Comparison of ENCODE assay signal across 29 mouse cellular contexts in genomic region chr14:54265093-54265492, GRCm38 (mm10). TPM values are rescaled to one million over a fixed set of nuclear protein-coding genes. Genes with fewer than 3 reads are reported as not detected.
"Had no signal": no experiment of that assay in that cellular context is flagged by ENCODE, and none has a peak within 500 bp of the region (broad histone marks: within the 10 kb centered on the region; RNA-seq: fewer than 3 reads in every experiment).

No protein-coding gene starts in this region.

- H3K36me3 ChIP-seq: midbrain, embryonic 15.5 days had no signal

- ATAC-seq: midbrain, embryonic 15.5 days had no signal

- H3K27ac ChIP-seq: layer of hippocampus, adult 2 months; liver, embryonic 13.5 days; macrophage; midbrain, embryonic 12.5 days; midbrain, embryonic 15.5 days; neural tube, embryonic 12.5 days; neural tube, embryonic 15.5 days; stomach, postnatal 0 days had no signal

- H3K9me3 ChIP-seq: liver, embryonic 13.5 days; midbrain, embryonic 12.5 days; midbrain, embryonic 15.5 days; neural tube, embryonic 12.5 days; neural tube, embryonic 15.5 days had no signal

- H3K4me2 ChIP-seq: liver, embryonic 13.5 days; midbrain, embryonic 12.5 days; midbrain, embryonic 15.5 days; neural tube, embryonic 12.5 days; neural tube, embryonic 15.5 days had no signal

- H3K9ac ChIP-seq: liver, embryonic 13.5 days; midbrain, embryonic 12.5 days; midbrain, embryonic 15.5 days; neural tube, embryonic 12.5 days; neural tube, embryonic 15.5 days had no signal

- H3K27me3 ChIP-seq: liver, embryonic 13.5 days; midbrain, embryonic 12.5 days; midbrain, embryonic 15.5 days; neural tube, embryonic 12.5 days; neural tube, embryonic 15.5 days had no signal

- DNase-seq: kidney, postnatal 14 days; kidney, postnatal 4 days; layer of hippocampus, adult 9-11 months; liver, embryonic 13.5 days; lung, adult 2 months; lung, postnatal 14 days; right cerebral cortex, adult 18-20 months; right cerebral cortex, postnatal 14 days; right cerebral cortex, postnatal 4 days; thymus, adult 2 months; thymus, postnatal 14 days; thymus, postnatal 4 days had no signal

- H3K4me3 ChIP-seq: layer of hippocampus, adult 2 months; liver, embryonic 13.5 days; midbrain, embryonic 12.5 days; midbrain, embryonic 15.5 days; neural tube, embryonic 12.5 days; neural tube, embryonic 15.5 days had no signal

RNA-seq across cellular contexts. Expression of gene Olfr49, which starts 19.6 kb away (rescaled TPM):
- total RNA-seq: layer of hippocampus, adult 2 months; layer of hippocampus, postnatal 25 days; left cerebral cortex, adult 18-20 months; left cerebral cortex, postnatal 25 days; liver, adult 2 months had no signal
- polyA plus RNA-seq: kidney, embryonic 16.5 days; limb, embryonic 11.5 days; limb, embryonic 14.5 days; liver, adult 2 months; liver, embryonic 13.5 days; liver, embryonic 16.5 days; lung, adult 2 months; lung, embryonic 16.5 days; macrophage; midbrain, embryonic 12.5 days; midbrain, embryonic 15.5 days; neural tube, embryonic 12.5 days; neural tube, embryonic 15.5 days; stomach, embryonic 14.5 days; thymus, adult 2 months had no signal
